Mouse (Mus musculus): Measurements from ENCODE around the gene Iqgap2. TPM values are rescaled to one million over a fixed set of nuclear protein-coding genes. Genes with fewer than 3 reads are reported as not detected.

The Iqgap2 gene
- total and polyA plus RNA-seq, 2 experiments from 2014 or later = 2.0 to 5.4 TPM

DNA sequence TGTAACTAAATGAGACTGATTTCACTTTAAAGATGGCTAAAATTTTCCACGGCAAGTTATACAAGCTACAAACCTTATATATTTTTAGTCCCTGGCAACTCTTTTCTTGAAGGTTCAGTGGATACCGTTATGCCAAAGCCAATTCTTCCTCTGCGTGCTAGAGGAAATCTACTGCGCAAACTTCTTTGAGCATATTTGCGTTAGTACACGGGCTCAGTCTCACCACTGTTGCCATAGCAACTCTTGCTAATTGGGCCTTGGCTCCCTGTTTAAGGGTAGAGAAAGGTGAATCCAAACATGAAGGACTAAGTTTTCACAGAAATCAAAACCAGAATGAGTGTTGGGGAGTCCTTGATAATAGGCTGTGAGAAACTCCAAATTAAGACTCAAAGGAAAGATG lies 68.8 kb downstream of the Iqgap2 start:
- ATAC-seq (ENCODE audit: low FRiP score) (peak; percentile 74), DNase-seq (ENCODE audit: low spot score) (peak; percentile 77)
- H3K4me3 ChIP-seq (ENCODE audit: low read depth, low read length) = no peak overlapping the region
- H3K27ac ChIP-seq (ENCODE audit: low read depth, low read length) = no peak overlapping the region
- no peaks in the 10 kb centered on the region for H3K27me3 ChIP-seq (ENCODE audit: insufficient read depth, low read length)
- no peak overlapping the region for H3K4me2 ChIP-seq (ENCODE audit: low read depth, low read length, poor library complexity, severe bottlenecking)
- 25% methylated on average over 6 of the region's 6 CpGs for WGBS
- H3K4me1 ChIP-seq (ENCODE audit: insufficient read depth, low read length) = no peaks in the 10 kb centered on the region; the same call in 1 of the 2 replicates
- no peaks in the 10 kb centered on the region for H3K9me3 ChIP-seq (ENCODE audit: low read length)
- no peak overlapping the region for H3K9ac ChIP-seq (replicated peaks; ENCODE audit: low read length, poor library complexity, severe bottlenecking)
- H3K36me3 ChIP-seq (ENCODE audit: insufficient read depth, low read length) = no peaks in the 10 kb centered on the region
- no peak for TF ChIP-seq CTCF (IDR thresholded peaks at IDR 0.05)

DNA sequence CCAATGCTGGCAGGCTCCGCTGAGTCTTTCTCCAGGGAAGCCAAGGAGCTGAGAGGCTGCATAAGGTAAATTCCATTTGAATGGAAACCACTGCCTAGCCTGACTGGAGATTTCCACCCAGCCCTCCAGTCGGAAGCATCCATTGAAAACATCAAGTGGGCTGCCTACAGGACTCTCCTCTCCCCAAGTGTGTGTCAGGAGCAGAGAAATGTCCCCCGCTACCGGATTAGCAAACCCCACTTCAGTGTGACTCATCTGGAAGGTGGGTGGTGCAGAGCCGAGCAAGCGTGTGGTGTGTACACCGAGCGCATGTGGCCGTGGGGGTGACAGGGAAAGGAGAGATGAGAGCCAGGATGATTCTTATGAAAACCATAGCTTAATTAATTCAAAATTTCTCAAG lies 71.7 kb downstream of the Iqgap2 start:
- ATAC-seq (ENCODE audit: low FRiP score) (no peak), DNase-seq (ENCODE audit: low spot score) (no peak)
- no peak overlapping the region for H3K9ac ChIP-seq (replicated peaks; ENCODE audit: low read length, poor library complexity, severe bottlenecking)
- H3K27ac ChIP-seq (ENCODE audit: low read depth, low read length) = no peak overlapping the region
- no peak overlapping the region for H3K4me2 ChIP-seq (ENCODE audit: low read depth, low read length, poor library complexity, severe bottlenecking)
- no peak overlapping the region for H3K4me3 ChIP-seq (ENCODE audit: low read depth, low read length)
- no peaks in the 10 kb centered on the region for H3K36me3 ChIP-seq (ENCODE audit: insufficient read depth, low read length)
- no peaks in the 10 kb centered on the region for H3K9me3 ChIP-seq (ENCODE audit: low read length)
- TF ChIP-seq CTCF (IDR thresholded peaks at IDR 0.05) = no peak
- 85% methylated on average over 9 of the region's 9 CpGs for WGBS
- H3K4me1 ChIP-seq (ENCODE audit: insufficient read depth, low read length) = no peaks in the 10 kb centered on the region; the same call in 1 of the 2 replicates
- no peaks in the 10 kb centered on the region for H3K27me3 ChIP-seq (ENCODE audit: insufficient read depth, low read length)

DNA sequence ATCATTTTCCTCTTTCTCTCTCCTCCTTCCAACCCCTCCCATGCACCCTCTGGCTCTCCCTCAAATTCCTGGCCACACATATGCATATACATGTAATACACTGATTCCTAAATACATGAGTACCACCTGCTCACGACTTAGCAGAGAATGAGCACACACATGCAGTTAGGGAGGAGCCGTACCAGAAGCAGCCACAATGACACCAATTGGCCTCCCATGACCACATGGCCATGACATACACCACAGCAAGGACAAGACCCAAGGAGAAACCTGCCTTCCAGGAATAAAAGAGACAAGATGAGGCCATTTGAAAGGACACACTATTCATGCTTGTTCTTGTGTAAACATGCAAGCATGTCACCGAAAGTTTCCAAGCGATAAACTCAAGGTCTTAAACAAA lies 72.8 kb downstream of the Iqgap2 start:
- no peaks in the 10 kb centered on the region for H3K9me3 ChIP-seq (ENCODE audit: low read length)
- no peak overlapping the region for H3K9ac ChIP-seq (replicated peaks; ENCODE audit: low read length, poor library complexity, severe bottlenecking)
- 87% methylated on average over 4 of the region's 4 CpGs for WGBS
- H3K27me3 ChIP-seq (ENCODE audit: insufficient read depth, low read length) = no peaks in the 10 kb centered on the region
- ATAC-seq (ENCODE audit: low FRiP score) (no peak), DNase-seq (ENCODE audit: low spot score) (no peak)
- H3K4me2 ChIP-seq (ENCODE audit: low read depth, low read length, poor library complexity, severe bottlenecking) = no peak overlapping the region
- no peak overlapping the region for H3K4me3 ChIP-seq (ENCODE audit: low read depth, low read length)
- no peak for TF ChIP-seq CTCF (IDR thresholded peaks at IDR 0.05)
- no peaks in the 10 kb centered on the region; the same call in 1 of the 2 replicates for H3K4me1 ChIP-seq (ENCODE audit: insufficient read depth, low read length)
- H3K36me3 ChIP-seq (ENCODE audit: insufficient read depth, low read length) = no peaks in the 10 kb centered on the region
- H3K27ac ChIP-seq (ENCODE audit: low read depth, low read length) = no peak overlapping the region

DNA sequence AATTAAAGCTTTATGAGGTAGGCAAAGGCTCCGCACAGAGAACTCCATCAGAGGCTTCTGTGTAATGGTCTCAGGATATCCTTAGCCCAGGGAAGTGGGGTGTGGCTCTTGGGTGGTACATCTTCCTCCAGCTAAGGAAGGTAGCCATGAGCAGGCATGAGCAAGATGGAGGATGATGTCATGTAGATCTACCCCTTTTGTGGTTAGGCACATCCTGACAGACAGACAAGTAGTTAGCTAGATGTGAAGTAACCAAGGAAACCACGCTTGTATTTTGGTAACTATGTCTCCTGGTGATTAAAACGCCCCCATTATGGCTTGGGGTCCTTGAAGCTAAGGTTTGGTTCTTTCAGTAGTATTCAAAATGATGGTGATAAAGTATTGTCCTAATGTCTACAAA lies 78.1 kb downstream of the Iqgap2 start:
- DNase-seq (ENCODE audit: low spot score) (no peak), ATAC-seq (ENCODE audit: low FRiP score) (no peak)

DNA sequence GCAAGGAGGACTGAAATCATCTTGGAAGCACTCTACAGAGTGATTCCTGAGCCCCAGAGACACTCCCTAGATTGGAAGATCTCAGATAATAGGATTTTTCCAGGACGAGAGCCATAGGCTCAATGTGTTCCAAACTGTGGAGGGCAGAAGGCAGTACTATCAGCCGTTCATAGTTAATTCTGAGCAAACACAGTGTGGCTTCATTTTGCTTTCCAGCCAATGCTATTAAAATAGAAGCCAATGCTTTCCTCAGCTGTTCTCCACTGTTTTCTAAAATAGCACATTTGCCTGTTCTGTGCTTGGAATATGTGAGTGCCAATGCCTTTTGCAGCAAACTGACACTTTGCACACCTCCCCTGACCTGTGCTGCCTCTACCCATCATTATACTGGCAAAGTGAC lies 80.9 kb downstream of the Iqgap2 start:
- ATAC-seq (ENCODE audit: low FRiP score) (no peak), DNase-seq (ENCODE audit: low spot score) (no peak)
- H3K27me3 ChIP-seq (ENCODE audit: insufficient read depth, low read length) = no peaks in the 10 kb centered on the region
- peaks cover 7% of the 10 kb centered on the region for H3K4me1 ChIP-seq (ENCODE audit: insufficient read depth, low read length)
- H3K4me2 ChIP-seq (ENCODE audit: low read depth, low read length, poor library complexity, severe bottlenecking) = no peak overlapping the region
- no peak overlapping the region for H3K9ac ChIP-seq (replicated peaks; ENCODE audit: low read length, poor library complexity, severe bottlenecking)
- TF ChIP-seq CTCF (IDR thresholded peaks at IDR 0.05) = no peak
- no peak overlapping the region for H3K27ac ChIP-seq (ENCODE audit: low read depth, low read length)
- no peaks in the 10 kb centered on the region for H3K9me3 ChIP-seq (ENCODE audit: low read length)
- WGBS = 53% methylated on average over 2 of the region's 2 CpGs
- H3K4me3 ChIP-seq (ENCODE audit: low read depth, low read length) = no peak overlapping the region
- H3K36me3 ChIP-seq (ENCODE audit: insufficient read depth, low read length) = no peaks in the 10 kb centered on the region

More for the DNA sequence above, 78.1 kb downstream of the Iqgap2 start:
- no peak overlapping the region for H3K27ac ChIP-seq (ENCODE audit: low read depth, low read length)
- no peaks in the 10 kb centered on the region for H3K27me3 ChIP-seq (ENCODE audit: insufficient read depth, low read length)
- 92% methylated on average over 3 of the region's 3 CpGs for WGBS
- no peak overlapping the region for H3K4me2 ChIP-seq (ENCODE audit: low read depth, low read length, poor library complexity, severe bottlenecking)
- no peak overlapping the region for H3K4me3 ChIP-seq (ENCODE audit: low read depth, low read length)
- no peaks in the 10 kb centered on the region for H3K4me1 ChIP-seq (ENCODE audit: insufficient read depth, low read length)
- H3K36me3 ChIP-seq (ENCODE audit: insufficient read depth, low read length) = no peaks in the 10 kb centered on the region
- H3K9me3 ChIP-seq (ENCODE audit: low read length) = no peaks in the 10 kb centered on the region
- no peak for TF ChIP-seq CTCF (IDR thresholded peaks at IDR 0.05)
- H3K9ac ChIP-seq (replicated peaks; ENCODE audit: low read length, poor library complexity, severe bottlenecking) = no peak overlapping the region

DNA sequence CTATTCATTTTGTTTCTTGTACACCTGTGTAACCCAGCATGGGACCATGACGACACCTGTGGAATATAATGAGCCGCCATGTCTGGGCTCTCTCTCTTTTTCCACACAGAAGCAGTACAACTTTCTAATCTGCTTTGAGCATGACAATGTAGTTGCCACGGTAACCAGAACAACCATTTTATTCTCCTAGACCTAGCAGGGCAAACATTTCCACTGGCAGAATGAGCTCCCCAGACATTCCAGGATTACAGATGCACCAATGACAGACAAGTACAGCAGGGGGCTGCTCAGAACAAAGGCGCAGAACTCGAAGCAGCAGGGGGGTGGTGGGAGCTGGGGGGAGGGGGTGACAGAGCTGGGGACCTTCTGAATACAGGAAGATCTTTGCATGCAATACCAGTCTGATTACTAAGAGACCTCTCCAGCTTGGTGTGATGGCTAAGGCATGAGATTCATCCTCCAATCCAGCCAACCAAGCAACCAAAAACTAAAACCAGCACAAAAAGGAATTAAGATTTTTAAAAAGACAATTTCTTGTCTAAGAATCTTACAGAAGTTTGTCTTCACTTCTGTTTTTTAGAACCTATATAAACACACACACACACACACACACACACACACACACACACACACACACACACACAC lies 84.5 kb downstream of the Iqgap2 start:
- Histone ChIP-seq H3K36me3 (ENCODE audit: insufficient read depth, low read length) (no peaks in the 10 kb centered on the region), H3K9ac (replicated peaks; ENCODE audit: low read length, poor library complexity, severe bottlenecking) (no peak overlapping the region), H3K4me3 (ENCODE audit: low read depth, low read length) (no peak overlapping the region), H3K9me3 (ENCODE audit: low read length) (no peaks in the 10 kb centered on the region), H3K27ac (ENCODE audit: low read depth, low read length) (peak overlapping the region; percentile 55), H3K4me1 (ENCODE audit: insufficient read depth, low read length) (peaks cover 7% of the 10 kb centered on the region), H3K27me3 (ENCODE audit: insufficient read depth, low read length) (no peaks in the 10 kb centered on the region), H3K4me2 (ENCODE audit: low read depth, low read length, poor library complexity, severe bottlenecking) (peak overlapping the region; percentile 23)
- 4% methylated on average over 5 of the region's 5 CpGs for WGBS
- ATAC-seq (ENCODE audit: low FRiP score) (peak; percentile 93), DNase-seq (ENCODE audit: low spot score) (peak; percentile 83)
- no peak for TF ChIP-seq CTCF (IDR thresholded peaks at IDR 0.05)
